Mouse (Mus musculus) ES-E14 (cell line): ENCODE measurements at regions not wholly inside any gene's neighbourhood (a gene's known extent, or its start where the extent isn't known, plus 50 kb on each side); places are given as distances from the start of the nearest gene placed in this dataset.

Experiments used
- DNase-seq: peaks from one replicate; pipeline ENCODE4 v3.0.0-alpha.2; 2013; ENCODE audit warnings: low read depth, low spot score
- H3K27ac ChIP-seq: 2 replicates; pipeline ENCODE4 v1.5.1; 2012; ENCODE audit warnings: low read depth, mild to moderate bottlenecking, low read length, moderate library complexity, mixed read lengths; ENCODE audit not compliant: poor library complexity, insufficient read depth, severe bottlenecking
- H3K36me3 ChIP-seq: 2 replicates; pipeline ENCODE4 v1.6.1; 2012; ENCODE audit warnings: mild to moderate bottlenecking, low read length, moderate library complexity, mixed read lengths; ENCODE audit not compliant: control insufficient read depth, poor library complexity, insufficient read depth, severe bottlenecking
- H3K4me1 ChIP-seq, 2 experiments: fragments of 150-350 bp in 1 of 2; sonication (generic) in 1 of 2; 2 replicates each; pipeline ENCODE4 v1.6.1; 2012; ENCODE audit warnings: low read length in 2 of 2, mild to moderate bottlenecking in 1 of 2, mixed read lengths in 1 of 2; ENCODE audit not compliant: control insufficient read depth in 2 of 2, insufficient read depth in 2 of 2, poor library complexity in 1 of 2
- H3K4me3 ChIP-seq, 2 experiments: fragments of 150-350 bp in 1 of 2; sonication (generic) in 1 of 2; 2 replicates each; pipeline ENCODE4 v1.5.1; 2012; ENCODE audit warnings: low read length in 2 of 2, low read depth in 1 of 2, mild to moderate bottlenecking in 1 of 2, mixed read lengths in 1 of 2; ENCODE audit not compliant: insufficient read depth in 1 of 2, poor library complexity in 1 of 2, severe bottlenecking in 1 of 2
- H3K9ac ChIP-seq: 2 replicates; pipeline ENCODE4 v1.6.1; 2012; ENCODE audit warnings: low read depth, mild to moderate bottlenecking, low read length, mixed read lengths; ENCODE audit not compliant: poor library complexity, insufficient read depth, severe bottlenecking
- H3K9me3 ChIP-seq: fragments of 150-350 bp; sonication (generic); 2 replicates; pipeline ENCODE4 v1.6.1; 2012; ENCODE audit warnings: low read depth, mild to moderate bottlenecking, low read length; ENCODE audit not compliant: control insufficient read depth, insufficient read depth
- CHD2 ChIP-seq: IDR thresholded peaks from 2 replicates; pipeline ENCODE4 v1.6.1; 2014; ENCODE audit warnings: mild to moderate bottlenecking, low read depth, low read length, inconsistent platforms
- HCFC1 ChIP-seq: IDR thresholded peaks from 2 replicates; pipeline ENCODE4 v1.6.1; 2012; ENCODE audit warnings: low read length, inconsistent platforms, borderline replicate concordance; ENCODE audit not compliant: insufficient read depth
- MAFK ChIP-seq: IDR thresholded peaks from 2 replicates; pipeline ENCODE4 v1.6.1; 2014; ENCODE audit warnings: mild to moderate bottlenecking, low read depth, low read length, inconsistent platforms; ENCODE audit not compliant: insufficient read depth
- ZC3H11A ChIP-seq: IDR thresholded peaks from 2 replicates; pipeline ENCODE4 v1.6.1; 2012; ENCODE audit warnings: low read depth, mild to moderate bottlenecking, inconsistent platforms, low read length, borderline replicate concordance
- ZNF384 ChIP-seq: IDR thresholded peaks from 2 replicates; pipeline ENCODE4 v1.6.1; 2012; ENCODE audit warnings: low read depth, low read length, inconsistent platforms
- in situ Hi-C, 2 experiments: fragments of 600-800 bp; cut with MboI; formaldehyde crosslinking; loops; one replicate each; pipeline ENCODE4 v1.15.1; 2025; ENCODE audit warnings: low sequenced_read_pairs in 2 of 2, inconsistent platforms in 1 of 2; ENCODE audit not compliant: unreplicated experiment in 2 of 2

GRCm38 (mm10) chr12:45833871-45834270 is 759.4 kb upstream of the Stxbp6 start:
- in situ Hi-C loops: no loop called here
- no peaks in the 10 kb centered on the region for H3K9me3 ChIP-seq
- H3K9ac ChIP-seq: no peak overlapping the region
- no peak for DNase-seq
- no peak overlapping the region for H3K27ac ChIP-seq
- TF ChIP-seq ZNF384: no peak
- TF ChIP-seq CHD2: no peak
- TF ChIP-seq MAFK: no peak
- TF ChIP-seq ZC3H11A: no peak
- no peak for TF ChIP-seq HCFC1
- H3K4me1 ChIP-seq: no peaks in the 10 kb centered on the region; a peak in 2 of 4 replicates
- H3K36me3 ChIP-seq: no peaks in the 10 kb centered on the region
- H3K4me3 ChIP-seq: no peak overlapping the region

- in situ Hi-C loops: no loop called here
- TF ChIP-seq MAFK: no peak
- no peak for TF ChIP-seq HCFC1
- peak; percentile 51; the same call in 1 of the 2 replicates for TF ChIP-seq ZNF384
- no peak for DNase-seq
These were observed 758.9 kb upstream of the Stxbp6 start for GRCm38 (mm10) chr12:45833414-45833762.

GRCm38 (mm10) chr12:45832671-45833413 is 758.3 kb upstream of the Stxbp6 start:
- DNase-seq: no peak
- H3K27ac ChIP-seq: no peak overlapping the region

More at GRCm38 (mm10) chr12:45833414-45833762, 758.9 kb upstream of the Stxbp6 start:
- Histone ChIP-seq H3K4me3 (no peak overlapping the region), H3K27ac (no peak overlapping the region), H3K36me3 (no peaks in the 10 kb centered on the region), H3K4me1 (no peaks in the 10 kb centered on the region; a peak in 2 of 4 replicates), H3K9me3 (no peaks in the 10 kb centered on the region), H3K9ac (no peak overlapping the region)

GRCm38 (mm10) chr12:45824861-45825260 is 750.4 kb upstream of the Stxbp6 start:
- Histone ChIP-seq H3K9me3 (no peaks in the 10 kb centered on the region), H3K4me1 (no peaks in the 10 kb centered on the region), H3K27ac (no peak overlapping the region), H3K9ac (no peak overlapping the region), H3K36me3 (no peaks in the 10 kb centered on the region), H3K4me3 (no peak overlapping the region)
- in situ Hi-C loops: no loop called here
- DNase-seq: no peak
- TF ChIP-seq ZNF384 (no peak), MAFK (no peak), ZC3H11A (no peak), HCFC1 (no peak), CHD2 (no peak)

More at GRCm38 (mm10) chr12:45832671-45833413, 758.3 kb upstream of the Stxbp6 start:
- Histone ChIP-seq H3K4me3 (no peak overlapping the region), H3K4me1 (no peaks in the 10 kb centered on the region; a peak in 2 of 4 replicates), H3K36me3 (no peaks in the 10 kb centered on the region), H3K9me3 (no peaks in the 10 kb centered on the region), H3K9ac (no peak overlapping the region)
- in situ Hi-C loops: no loop called here
- TF ChIP-seq ZC3H11A (no peak), ZNF384 (no peak), HCFC1 (no peak), MAFK (no peak), CHD2 (no peak)
